Mouse (Mus musculus): ENCODE measurements at regions not wholly inside any gene's neighbourhood (a gene's known extent, or its start where the extent isn't known, plus 50 kb on each side); places are given as distances from the start of the nearest gene placed in this dataset.

DNA sequence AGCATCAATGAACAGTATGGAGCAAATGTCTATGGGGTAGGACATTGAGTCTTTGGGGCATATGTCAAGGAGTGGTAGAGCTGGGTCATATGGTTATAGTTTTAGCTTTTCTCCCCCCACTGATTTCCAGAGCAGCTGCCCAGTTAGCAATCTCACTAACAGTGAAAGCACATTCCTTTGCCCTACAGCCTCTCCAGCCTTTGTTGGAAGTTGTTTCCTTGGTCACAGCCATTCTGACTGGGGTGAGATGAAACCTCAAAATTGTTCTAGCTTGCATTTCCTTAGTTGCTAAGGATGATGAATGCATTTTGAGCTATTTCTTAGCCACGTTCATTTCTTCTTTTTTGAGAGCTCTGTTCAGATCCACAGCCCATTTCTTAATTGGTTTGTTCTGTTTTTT, 168.4 kb upstream of the Spats2l start:
- no peak overlapping the region for H3K9ac ChIP-seq (ENCODE audit: low read depth, poor library complexity, severe bottlenecking)
- H3K27ac ChIP-seq (ENCODE audit: insufficient read depth, low read length) = no peak overlapping the region
- no peaks in the 10 kb centered on the region for H3K4me1 ChIP-seq (ENCODE audit: control insufficient read depth, insufficient read depth, low read length)
- no peaks in the 10 kb centered on the region for H3K9me3 ChIP-seq (replicated peaks; ENCODE audit: control insufficient read depth, insufficient read depth, low read length, poor library complexity, severe bottlenecking)
- no peaks in the 10 kb centered on the region for H3K36me3 ChIP-seq (ENCODE audit: control insufficient read depth, insufficient read depth, low read length, poor library complexity, severe bottlenecking)
- no peak overlapping the region for H3K4me3 ChIP-seq (ENCODE audit: low read depth, low read length)
- TF ChIP-seq EP300 (IDR thresholded peaks at IDR 0.05; ENCODE audit: insufficient read depth, low read depth, low read length) = no peak
- H3K27me3 ChIP-seq (ENCODE audit: control insufficient read depth, insufficient read depth, low read length, poor library complexity, severe bottlenecking) = no peaks in the 10 kb centered on the region

DNA sequence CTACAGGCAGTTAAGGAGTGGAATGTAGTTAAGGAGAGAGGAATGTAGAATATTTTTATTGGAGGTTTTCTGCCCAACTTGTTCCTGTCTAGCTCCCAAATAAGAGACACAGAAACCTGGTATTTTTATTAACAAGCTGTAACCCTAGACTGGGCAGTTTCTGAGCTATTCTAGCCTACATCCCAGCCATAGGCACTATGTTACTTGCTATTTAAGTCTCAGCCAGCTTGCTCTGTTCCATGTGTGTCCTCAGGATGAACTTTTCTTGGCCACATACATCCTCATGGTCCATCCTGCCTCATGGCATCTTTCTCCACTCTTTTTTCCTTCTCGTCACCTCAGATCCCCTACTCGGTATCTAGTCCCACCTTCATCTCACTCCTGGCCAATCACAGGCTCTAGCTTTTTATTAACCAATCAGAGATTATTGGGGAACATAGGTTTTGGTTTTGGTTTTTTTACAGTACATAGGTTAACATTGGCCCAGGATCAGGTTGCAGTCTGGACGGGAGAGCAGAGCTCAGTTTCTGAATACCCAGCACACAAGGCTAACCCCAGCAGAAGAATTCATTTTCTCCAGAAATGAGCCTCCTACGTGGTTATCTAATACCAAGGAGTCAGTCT, 167.8 kb upstream of the Spats2l start:
- H3K36me3 ChIP-seq (ENCODE audit: control insufficient read depth, insufficient read depth, low read length, poor library complexity, severe bottlenecking) = no peaks in the 10 kb centered on the region
- TF ChIP-seq POLR2A (IDR thresholded peaks at IDR 0.05; ENCODE audit: insufficient read depth, low read length) (no peak), CTCF (IDR thresholded peaks at IDR 0.05; ENCODE audit: low read depth, low read length) (no peak), EP300 (IDR thresholded peaks at IDR 0.05; ENCODE audit: insufficient read depth, low read depth, low read length) (no peak)
- no peaks in the 10 kb centered on the region for H3K9me3 ChIP-seq (replicated peaks; ENCODE audit: control insufficient read depth, insufficient read depth, low read length, poor library complexity, severe bottlenecking)
- H3K27me3 ChIP-seq (ENCODE audit: control insufficient read depth, insufficient read depth, low read length, poor library complexity, severe bottlenecking) = no peaks in the 10 kb centered on the region
- H3K4me3 ChIP-seq (ENCODE audit: low read depth, low read length) = no peak overlapping the region
- H3K4me1 ChIP-seq (ENCODE audit: control insufficient read depth, insufficient read depth, low read length) = no peaks in the 10 kb centered on the region
- no peak overlapping the region for H3K9ac ChIP-seq (ENCODE audit: low read depth, poor library complexity, severe bottlenecking)
- H3K27ac ChIP-seq (ENCODE audit: insufficient read depth, low read length) = no peak overlapping the region

- Histone ChIP-seq H3K9me3 (replicated peaks; ENCODE audit: control insufficient read depth, insufficient read depth, low read length, poor library complexity, severe bottlenecking) (no peaks in the 10 kb centered on the region), H3K9ac (ENCODE audit: low read depth, poor library complexity, severe bottlenecking) (no peak overlapping the region), H3K27me3 (ENCODE audit: control insufficient read depth, insufficient read depth, low read length, poor library complexity, severe bottlenecking) (no peaks in the 10 kb centered on the region), H3K36me3 (ENCODE audit: control insufficient read depth, insufficient read depth, low read length, poor library complexity, severe bottlenecking) (no peaks in the 10 kb centered on the region), H3K27ac (ENCODE audit: insufficient read depth, low read length) (no peak overlapping the region), H3K4me1 (ENCODE audit: control insufficient read depth, insufficient read depth, low read length) (peaks cover 2% of the 10 kb centered on the region), H3K4me3 (ENCODE audit: low read depth, low read length) (no peak overlapping the region)
- 0 out of 2 replicates have a peak, but pooled peaks have one; percentile 43 for TF ChIP-seq EP300 (IDR thresholded peaks at IDR 0.05; ENCODE audit: insufficient read depth, low read depth, low read length)
- no peak for TF ChIP-seq POLR2A (IDR thresholded peaks at IDR 0.05; ENCODE audit: insufficient read depth, low read length)
- TF ChIP-seq CTCF (IDR thresholded peaks at IDR 0.05; ENCODE audit: low read depth, low read length) = no peak
These were observed 166.9 kb upstream of the Spats2l start for GRCm38 (mm10) chr1:57607026-57607425.

- TF ChIP-seq POLR2A (IDR thresholded peaks at IDR 0.05; ENCODE audit: insufficient read depth, low read length) (no peak), CTCF (IDR thresholded peaks at IDR 0.05; ENCODE audit: low read depth, low read length) (no peak), EP300 (IDR thresholded peaks at IDR 0.05; ENCODE audit: insufficient read depth, low read depth, low read length) (no peak)
- Histone ChIP-seq H3K27ac (ENCODE audit: insufficient read depth, low read length) (no peak overlapping the region), H3K9me3 (replicated peaks; ENCODE audit: control insufficient read depth, insufficient read depth, low read length, poor library complexity, severe bottlenecking) (no peaks in the 10 kb centered on the region), H3K4me1 (ENCODE audit: control insufficient read depth, insufficient read depth, low read length) (peaks cover 2% of the 10 kb centered on the region), H3K4me3 (ENCODE audit: low read depth, low read length) (no peak overlapping the region), H3K9ac (ENCODE audit: low read depth, poor library complexity, severe bottlenecking) (no peak overlapping the region), H3K36me3 (ENCODE audit: control insufficient read depth, insufficient read depth, low read length, poor library complexity, severe bottlenecking) (no peaks in the 10 kb centered on the region), H3K27me3 (ENCODE audit: control insufficient read depth, insufficient read depth, low read length, poor library complexity, severe bottlenecking) (no peaks in the 10 kb centered on the region)
These were observed 166.1 kb upstream of the Spats2l start for GRCm38 (mm10) chr1:57607626-57608422.

DNA sequence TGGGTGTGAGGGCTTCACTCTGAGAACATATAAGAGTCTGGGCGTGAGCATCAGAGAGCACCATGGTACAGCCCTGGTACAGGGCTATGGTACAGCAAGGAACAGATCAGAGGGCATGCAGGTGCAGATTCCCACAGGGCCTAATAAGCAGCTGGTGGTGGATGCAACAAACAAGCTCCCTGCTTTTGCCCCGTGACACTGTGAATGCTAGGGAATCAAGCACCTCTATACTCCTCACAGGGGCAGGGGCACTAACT, 165.6 kb upstream of the Spats2l start:
- TF ChIP-seq CTCF (IDR thresholded peaks at IDR 0.05; ENCODE audit: low read depth, low read length) (no peak), EP300 (IDR thresholded peaks at IDR 0.05; ENCODE audit: insufficient read depth, low read depth, low read length) (no peak), POLR2A (IDR thresholded peaks at IDR 0.05; ENCODE audit: insufficient read depth, low read length) (no peak)
- Histone ChIP-seq H3K36me3 (ENCODE audit: control insufficient read depth, insufficient read depth, low read length, poor library complexity, severe bottlenecking) (no peaks in the 10 kb centered on the region), H3K4me1 (ENCODE audit: control insufficient read depth, insufficient read depth, low read length) (peaks cover 2% of the 10 kb centered on the region), H3K9ac (ENCODE audit: low read depth, poor library complexity, severe bottlenecking) (no peak overlapping the region), H3K27me3 (ENCODE audit: control insufficient read depth, insufficient read depth, low read length, poor library complexity, severe bottlenecking) (no peaks in the 10 kb centered on the region), H3K9me3 (replicated peaks; ENCODE audit: control insufficient read depth, insufficient read depth, low read length, poor library complexity, severe bottlenecking) (no peaks in the 10 kb centered on the region), H3K4me3 (ENCODE audit: low read depth, low read length) (no peak overlapping the region), H3K27ac (ENCODE audit: insufficient read depth, low read length) (no peak overlapping the region)

DNA sequence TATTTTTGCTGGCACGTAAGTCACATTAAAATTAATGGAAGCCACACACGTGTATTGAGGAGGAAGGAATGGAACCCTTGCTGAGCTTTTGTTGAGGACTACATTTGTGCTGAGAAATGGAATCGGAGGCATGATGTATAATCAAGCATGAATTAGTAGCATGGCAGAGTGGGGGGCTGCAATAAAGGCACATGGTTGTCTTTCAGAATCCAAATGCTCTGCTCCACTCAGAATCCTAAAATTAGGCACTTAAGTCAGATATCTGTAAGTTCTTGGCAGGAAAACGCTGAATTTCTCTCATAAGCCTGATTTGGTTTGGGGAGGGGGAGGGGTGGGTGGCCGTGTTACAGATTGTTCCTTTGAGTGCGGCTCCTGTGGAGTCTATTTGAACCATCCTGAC, 164.7 kb upstream of the Spats2l start:
- Histone ChIP-seq H3K27ac (ENCODE audit: insufficient read depth, low read length) (no peak overlapping the region), H3K4me1 (ENCODE audit: control insufficient read depth, insufficient read depth, low read length) (peaks cover 2% of the 10 kb centered on the region), H3K36me3 (ENCODE audit: control insufficient read depth, insufficient read depth, low read length, poor library complexity, severe bottlenecking) (no peaks in the 10 kb centered on the region)

More for the DNA sequence above, 164.7 kb upstream of the Spats2l start:
- H3K9ac ChIP-seq (ENCODE audit: low read depth, poor library complexity, severe bottlenecking) = no peak overlapping the region
- H3K27me3 ChIP-seq (ENCODE audit: control insufficient read depth, insufficient read depth, low read length, poor library complexity, severe bottlenecking) = no peaks in the 10 kb centered on the region
- H3K9me3 ChIP-seq (replicated peaks; ENCODE audit: control insufficient read depth, insufficient read depth, low read length, poor library complexity, severe bottlenecking) = no peaks in the 10 kb centered on the region
- no peak for TF ChIP-seq EP300 (IDR thresholded peaks at IDR 0.05; ENCODE audit: insufficient read depth, low read depth, low read length)
- no peak for TF ChIP-seq CTCF (IDR thresholded peaks at IDR 0.05; ENCODE audit: low read depth, low read length)
- no peak for TF ChIP-seq POLR2A (IDR thresholded peaks at IDR 0.05; ENCODE audit: insufficient read depth, low read length)
- no peak overlapping the region for H3K4me3 ChIP-seq (ENCODE audit: low read depth, low read length)
